Mouse (Mus musculus): ENCODE measurements at regions not wholly inside any gene's neighbourhood (a gene's known extent, or its start where the extent isn't known, plus 50 kb on each side); places are given as distances from the start of the nearest gene placed in this dataset.

DNA sequence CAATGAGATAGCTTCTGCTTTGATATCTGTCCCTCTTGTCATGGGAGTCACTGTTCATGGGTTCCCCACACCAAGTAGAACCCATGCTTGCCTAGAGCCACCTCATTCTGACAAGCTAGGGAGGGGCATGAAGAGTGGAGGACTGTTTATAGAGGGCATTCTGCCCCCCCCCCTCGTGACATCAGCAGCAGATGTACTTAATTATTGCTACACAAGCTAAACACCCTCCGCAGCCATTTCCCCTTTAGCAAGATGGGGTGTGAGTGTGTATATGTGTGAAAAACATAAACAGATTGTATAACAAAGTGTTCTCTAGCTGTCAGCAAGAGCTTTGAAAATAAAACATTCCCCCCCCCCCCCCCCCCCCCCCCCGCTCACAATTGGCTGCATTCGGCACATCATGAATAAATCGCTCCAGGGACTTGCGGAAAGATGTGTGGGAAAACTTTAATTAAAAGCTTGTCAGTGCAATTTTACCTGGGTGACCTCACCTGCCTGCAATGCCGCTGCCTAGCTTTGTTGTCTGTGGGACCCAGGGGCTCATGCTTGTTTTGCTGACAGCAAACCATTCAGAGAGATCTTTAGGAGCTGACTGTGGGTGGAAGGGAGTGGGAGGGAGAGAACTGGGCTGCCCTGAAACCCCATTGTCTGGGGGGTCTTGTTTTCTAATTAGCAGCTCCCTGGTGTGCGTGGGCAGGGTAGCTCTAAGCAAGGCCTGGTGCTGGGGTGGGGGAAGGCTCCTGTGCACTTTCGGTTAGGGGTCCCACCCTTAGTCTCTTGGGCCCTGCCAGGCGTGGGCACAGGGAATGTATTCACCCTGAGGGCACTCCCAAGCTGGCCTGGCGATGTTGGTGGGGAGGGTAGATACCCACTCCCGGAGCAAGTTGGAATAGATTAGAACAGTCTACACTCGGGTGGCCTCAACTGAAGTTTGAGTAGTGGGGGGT lies 63.4 kb downstream of the Irx2 start:
- DNase-seq (ENCODE audit: low spot score in 2 of 2): no peak

- DNase-seq (ENCODE audit: low spot score in 2 of 2): no peak
These were observed 78.8 kb downstream of the Irx2 start for GRCm38 (mm10) chr13:72707469-72707868.

- DNase-seq (ENCODE audit: low spot score in 2 of 2): no peak
These were observed 80.1 kb downstream of the Irx2 start for GRCm38 (mm10) chr13:72708728-72709127.

DNA sequence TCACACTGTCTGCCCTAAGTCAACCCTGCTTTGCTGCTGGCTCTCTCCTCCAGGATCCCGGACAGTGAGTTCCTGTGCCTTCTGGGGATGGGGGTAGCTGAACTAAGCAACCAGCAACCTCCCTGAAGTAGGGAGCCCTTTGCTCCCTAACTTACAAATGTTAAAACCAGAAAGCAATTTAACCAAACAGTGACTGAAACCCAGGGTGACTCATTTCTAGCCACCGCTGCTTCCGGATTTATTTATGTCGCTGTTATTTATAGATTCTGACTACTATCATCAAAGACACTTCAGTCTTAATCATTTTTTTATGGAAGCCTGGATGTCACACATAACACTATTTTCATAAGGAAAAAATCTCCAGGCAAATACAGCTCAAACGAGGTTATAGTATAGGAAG lies 81.4 kb downstream of the Irx2 start:
- DNase-seq (ENCODE audit: low spot score in 2 of 2): no peak

DNA sequence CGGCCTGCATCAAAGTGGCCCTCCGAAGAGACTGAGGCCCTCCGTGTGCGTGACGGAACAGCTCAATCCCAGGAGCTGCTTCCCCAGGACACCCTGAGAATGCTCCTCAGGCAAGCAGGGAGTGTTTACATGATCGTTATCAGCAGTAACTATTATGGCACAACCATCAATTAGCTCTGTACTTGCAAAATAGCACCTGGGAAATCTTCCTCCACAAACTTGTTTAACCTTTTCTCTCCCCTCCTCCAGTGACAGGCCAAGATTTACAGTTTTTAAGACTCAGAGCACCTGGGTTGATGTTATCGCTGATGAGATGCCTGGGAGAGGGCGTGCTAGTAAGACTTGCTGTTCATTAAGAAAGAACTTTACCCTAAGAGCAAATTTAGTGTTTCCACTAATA lies 82.5 kb downstream of the Irx2 start:
- DNase-seq (ENCODE audit: low spot score in 2 of 2): no peak

GRCm38 (mm10) chr13:72711842-72712330 lies 83.3 kb downstream of the Irx2 start:
- DNase-seq (ENCODE audit: low spot score in 2 of 2): no peak

- DNase-seq (ENCODE audit: low spot score in 2 of 2): no peak
These were observed 86.2 kb downstream of the Irx2 start for GRCm38 (mm10) chr13:72714793-72715192.

- DNase-seq (ENCODE audit: low spot score in 2 of 2): no peak
These were observed 87.5 kb downstream of the Irx2 start for GRCm38 (mm10) chr13:72715959-72716680.

GRCm38 (mm10) chr13:72727126-72727525 lies 98.5 kb downstream of the Irx2 start:
- DNase-seq (ENCODE audit: low spot score in 2 of 2): no peak

- no peak for DNase-seq (ENCODE audit: low spot score in 2 of 2)
These were observed 107.3 kb downstream of the Irx2 start for GRCm38 (mm10) chr13:72735916-72736315.

DNA sequence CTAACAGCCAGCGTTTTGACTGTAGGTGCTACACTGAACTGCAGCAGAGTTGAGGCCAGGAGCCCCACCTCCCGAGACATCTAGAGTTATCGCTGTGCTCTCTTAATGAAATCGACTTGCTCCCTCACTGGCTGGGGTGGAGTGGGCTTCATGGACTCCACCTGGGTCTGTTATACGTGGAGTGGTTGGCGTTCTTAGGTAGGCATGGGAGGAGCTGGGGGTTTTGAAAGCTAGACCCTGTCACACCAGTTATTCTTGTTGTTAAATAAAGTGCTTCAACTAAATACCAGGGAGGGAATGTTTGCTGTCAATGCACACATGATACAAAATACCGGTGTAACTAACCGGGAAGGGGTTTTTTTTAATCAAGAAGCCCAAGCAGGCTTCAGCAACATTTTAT lies 108.4 kb downstream of the Irx2 start:
- DNase-seq (ENCODE audit: low spot score in 2 of 2): no peak

GRCm38 (mm10) chr13:72747187-72747586 lies 118.6 kb downstream of the Irx2 start:
- DNase-seq (ENCODE audit: low spot score in 2 of 2): no peak

- DNase-seq (ENCODE audit: low spot score in 2 of 2): no peak
These were observed 126.4 kb downstream of the Irx2 start for GRCm38 (mm10) chr13:72755036-72755435.

GRCm38 (mm10) chr13:72762481-72762880 lies 133.9 kb downstream of the Irx2 start:
- DNase-seq (ENCODE audit: low spot score in 2 of 2): no peak

GRCm38 (mm10) chr13:72763337-72763736 lies 134.7 kb downstream of the Irx2 start:
- DNase-seq (ENCODE audit: low spot score in 2 of 2): no peak

DNA sequence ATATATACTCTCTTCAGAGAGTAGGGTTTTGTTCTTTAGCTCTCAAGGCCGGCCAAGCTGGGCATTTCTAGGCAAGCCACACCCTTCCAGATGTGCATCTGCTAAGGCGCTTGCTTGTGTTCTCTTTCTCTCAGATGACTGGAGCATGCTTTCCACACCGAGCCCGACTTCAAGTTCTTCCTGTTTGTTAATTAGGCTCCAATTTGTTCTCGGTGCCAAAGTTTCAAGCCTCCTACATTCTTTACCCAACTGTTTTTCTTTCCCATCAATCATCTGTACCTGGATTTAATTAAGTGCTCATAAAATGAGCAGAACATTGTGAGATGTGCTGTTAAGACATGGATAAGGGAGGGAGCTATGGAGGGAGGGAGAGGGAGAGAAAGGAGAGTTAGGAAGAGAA lies 138.7 kb downstream of the Irx2 start:
- DNase-seq (ENCODE audit: low spot score in 2 of 2): no peak

DNA sequence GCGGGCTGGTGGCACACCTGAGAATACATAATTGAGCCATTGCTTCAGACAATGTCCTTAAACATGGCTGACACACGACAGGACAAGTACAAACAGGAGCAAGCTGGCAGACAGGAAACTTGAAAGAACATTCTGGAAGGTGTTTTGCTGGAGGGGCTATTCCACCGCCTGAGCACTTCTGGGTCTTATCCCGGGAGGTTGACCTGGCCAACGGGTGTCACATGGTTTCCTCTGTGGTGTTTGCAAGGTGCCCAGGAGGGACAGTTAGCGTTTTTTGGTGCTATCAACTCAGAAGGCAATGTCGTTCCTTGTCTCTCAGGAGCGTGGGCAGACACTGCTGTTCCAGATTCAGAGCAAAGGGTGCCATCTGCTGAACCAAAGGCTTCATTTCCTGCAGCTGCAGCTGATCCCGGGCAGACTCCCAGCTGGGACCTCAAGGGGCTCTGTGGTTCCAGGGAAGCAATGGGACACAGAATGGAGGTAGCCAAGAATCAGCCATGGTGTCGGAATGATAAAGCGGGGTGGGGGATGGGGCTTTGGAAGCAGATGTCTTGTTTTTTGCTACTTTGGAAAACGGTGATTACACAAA lies 140.5 kb downstream of the Irx2 start:
- peak; percentile 50 to 52 for DNase-seq (ENCODE audit: low spot score in 2 of 2)

- DNase-seq (ENCODE audit: low spot score in 2 of 2): no peak
These were observed 154.6 kb downstream of the Irx2 start for GRCm38 (mm10) chr13:72783026-72783726.

DNA sequence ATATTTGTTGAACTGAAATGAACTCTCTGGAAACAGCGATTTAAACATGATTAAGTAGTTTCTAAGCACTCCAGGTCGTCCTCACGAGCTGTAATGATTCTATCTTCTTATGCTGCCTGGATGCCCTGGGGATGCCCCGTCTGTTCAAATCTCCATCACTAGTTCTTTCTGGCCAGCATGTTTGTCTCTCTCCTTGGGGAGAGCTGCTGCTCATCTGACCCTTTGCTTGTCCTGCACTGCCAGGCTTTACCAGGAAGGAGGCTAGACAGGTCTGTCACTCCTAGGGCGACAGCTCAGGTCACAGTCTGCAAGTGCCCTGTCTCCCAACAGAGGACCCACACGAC lies 155.1 kb downstream of the Irx2 start:
- no peak for DNase-seq (ENCODE audit: low spot score in 2 of 2)

GRCm38 (mm10) chr13:72792695-72793094 lies 164.1 kb downstream of the Irx2 start:
- no peak for DNase-seq (ENCODE audit: low spot score in 2 of 2)

DNA sequence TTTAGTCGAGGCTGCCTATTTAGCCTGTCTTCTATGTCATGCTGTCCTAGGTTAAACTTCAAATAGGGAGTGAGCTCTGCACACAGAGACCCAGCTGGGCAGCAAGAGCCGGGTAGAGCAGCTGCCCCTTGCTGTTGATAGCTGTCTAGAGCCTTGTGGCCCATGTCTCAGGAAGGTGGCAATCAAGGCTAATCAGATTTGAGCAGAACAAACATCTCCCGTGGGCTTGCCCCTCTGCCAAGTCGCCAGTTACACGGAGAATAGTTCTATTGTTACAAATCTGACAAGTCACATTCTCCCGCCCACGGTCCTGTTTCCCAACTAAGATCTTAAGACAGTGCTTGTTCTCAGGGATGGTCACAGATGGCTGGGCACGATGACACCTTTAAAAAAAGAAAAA lies 171.4 kb downstream of the Irx2 start:
- DNase-seq (ENCODE audit: low spot score in 2 of 2): peak; percentile 13 to 30

Measured in left cerebral cortex, adult 18-20 months (tissue).